Mouse (Mus musculus): ENCODE measurements at regions not wholly inside any gene's neighbourhood (a gene's known extent, or its start where the extent isn't known, plus 50 kb on each side); places are given as distances from the start of the nearest gene placed in this dataset.
A peak's percentile ranks its signal among the peaks of the same experiment; 100 is the strongest.
"Not testable (repeated sequence)": the region's sequence is repeated elsewhere in the genome, so short reads cannot be mapped to it uniquely, and the experiment has no call there.

GRCm38 (mm10) chr10:23686969-23687368 lies 100.1 kb downstream of the Rps12 start:
- Histone ChIP-seq H3K9me3 (ENCODE audit: low read length) (no peaks in the 10 kb centered on the region), H3K27ac (ENCODE audit: low read depth, low read length) (no peak overlapping the region), H3K4me2 (ENCODE audit: low read depth, low read length, poor library complexity, severe bottlenecking) (no peak overlapping the region), H3K9ac (replicated peaks; ENCODE audit: low read length, poor library complexity, severe bottlenecking) (no peak overlapping the region), H3K36me3 (ENCODE audit: insufficient read depth, low read length) (no peaks in the 10 kb centered on the region), H3K4me3 (ENCODE audit: low read depth, low read length) (no peak overlapping the region), H3K4me1 (ENCODE audit: insufficient read depth, low read length) (no peaks in the 10 kb centered on the region), H3K27me3 (ENCODE audit: insufficient read depth, low read length) (no peaks in the 10 kb centered on the region)
- no peak for TF ChIP-seq CTCF (IDR thresholded peaks at IDR 0.05)
- ATAC-seq (ENCODE audit: low FRiP score) (no peak), DNase-seq (ENCODE audit: low spot score) (peak; percentile 41)
- 70% methylated on average over 10 of the region's 10 CpGs for WGBS

DNA sequence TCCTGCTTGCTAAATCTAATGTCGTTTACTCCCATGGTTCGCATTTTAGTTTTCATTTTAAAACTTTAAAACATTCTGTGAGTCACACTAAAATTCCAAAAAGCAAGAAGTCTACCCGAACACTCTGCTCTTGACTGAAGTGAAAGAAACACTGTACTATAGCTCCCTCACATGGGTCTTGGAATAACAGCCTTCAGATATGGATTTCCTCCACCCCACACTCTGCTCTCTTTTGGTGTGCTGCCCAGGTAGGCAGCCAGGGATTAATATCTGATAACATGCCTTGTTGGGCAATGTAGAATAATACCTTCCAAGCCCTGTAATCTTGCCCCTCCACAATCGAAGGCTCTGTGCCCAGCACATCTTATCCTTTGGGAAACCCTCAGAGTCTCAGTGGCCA lies 104.0 kb downstream of the Rps12 start:
- ATAC-seq (ENCODE audit: low FRiP score): no peak
- Histone ChIP-seq H3K36me3 (ENCODE audit: insufficient read depth, low read length) (no peaks in the 10 kb centered on the region), H3K27me3 (ENCODE audit: insufficient read depth, low read length) (no peaks in the 10 kb centered on the region), H3K9ac (replicated peaks; ENCODE audit: low read length, poor library complexity, severe bottlenecking) (no peak overlapping the region), H3K9me3 (ENCODE audit: low read length) (no peaks in the 10 kb centered on the region), H3K4me3 (ENCODE audit: low read depth, low read length) (no peak overlapping the region), H3K4me1 (ENCODE audit: insufficient read depth, low read length) (no peaks in the 10 kb centered on the region), H3K27ac (ENCODE audit: low read depth, low read length) (no peak overlapping the region), H3K4me2 (ENCODE audit: low read depth, low read length, poor library complexity, severe bottlenecking) (no peak overlapping the region)
- peak; percentile 33 for DNase-seq (ENCODE audit: low spot score)
- 83% methylated on average over 4 of the region's 4 CpGs for WGBS
- peak; percentile 41 for TF ChIP-seq CTCF (IDR thresholded peaks at IDR 0.05)

- ATAC-seq (ENCODE audit: low FRiP score): no peak
- no peak overlapping the region for H3K9ac ChIP-seq (replicated peaks; ENCODE audit: low read length, poor library complexity, severe bottlenecking)
- WGBS: 53% methylated on average over 6 of the region's 6 CpGs
Measured at GRCm38 (mm10) chr10:23675911-23676310, 111.2 kb downstream of the Rps12 start.

DNA sequence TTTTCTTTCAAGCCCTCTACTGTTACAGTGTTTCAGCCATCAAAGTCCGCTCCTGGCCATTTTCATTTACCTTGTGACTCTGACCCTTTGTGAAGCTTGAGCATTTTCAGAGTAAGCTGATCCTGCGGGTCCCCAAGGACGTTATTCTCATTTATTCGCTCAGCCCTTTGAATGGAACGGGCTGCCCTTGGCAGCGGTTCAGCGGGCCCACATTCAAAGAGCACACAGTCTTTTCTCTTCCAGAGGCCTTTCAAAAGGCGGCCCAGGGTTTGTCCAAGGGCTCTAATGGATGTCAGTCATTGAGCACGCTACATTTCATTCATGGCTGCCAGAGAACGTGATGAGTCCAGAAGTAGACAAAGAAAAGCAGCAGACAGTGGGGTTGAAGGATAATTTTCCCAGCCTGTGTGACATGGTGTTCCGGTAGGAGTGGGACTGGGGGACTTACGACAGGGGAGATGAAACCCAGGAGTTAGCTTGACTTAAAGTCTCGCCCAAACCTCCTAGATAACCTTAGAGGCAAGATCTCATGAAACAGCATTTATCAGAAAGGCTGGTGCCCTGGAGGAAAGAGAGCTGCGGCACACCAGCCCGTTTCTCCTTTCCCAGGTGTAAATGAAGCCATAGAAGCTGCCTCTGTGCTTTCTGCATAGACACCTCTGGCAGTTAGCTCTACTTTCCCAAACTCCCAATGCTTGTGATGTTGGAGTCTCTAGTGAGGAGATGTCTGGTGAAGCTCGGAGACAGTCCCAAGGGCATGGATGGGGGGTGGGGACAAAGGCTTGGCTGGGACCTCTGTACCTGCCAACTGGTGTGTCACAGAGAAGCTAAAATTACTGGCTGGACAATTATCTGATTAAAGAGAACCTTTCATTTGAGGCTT lies 112.2 kb downstream of the Rps12 start:
- 14% methylated on average over 16 of the region's 16 CpGs for WGBS
- Histone ChIP-seq H3K36me3 (ENCODE audit: insufficient read depth, low read length) (no peaks in the 10 kb centered on the region), H3K27me3 (ENCODE audit: insufficient read depth, low read length) (no peaks in the 10 kb centered on the region), H3K4me3 (ENCODE audit: low read depth, low read length) (no peak overlapping the region), H3K9me3 (ENCODE audit: low read length) (no peaks in the 10 kb centered on the region), H3K4me1 (ENCODE audit: insufficient read depth, low read length) (peaks cover 7% of the 10 kb centered on the region), H3K4me2 (ENCODE audit: low read depth, low read length, poor library complexity, severe bottlenecking) (peak overlapping the region; percentile 30), H3K9ac (replicated peaks; ENCODE audit: low read length, poor library complexity, severe bottlenecking) (no peak overlapping the region), H3K27ac (ENCODE audit: low read depth, low read length) (peak overlapping the region; percentile 32; the same call in 1 of the 2 replicates)
- TF ChIP-seq CTCF (IDR thresholded peaks at IDR 0.05): no peak
- DNase-seq (ENCODE audit: low spot score): peak; percentile 88
- ATAC-seq (ENCODE audit: low FRiP score): peak; percentile 80

More at GRCm38 (mm10) chr10:23675911-23676310, 111.2 kb downstream of the Rps12 start:
- DNase-seq (ENCODE audit: low spot score): no peak
- Histone ChIP-seq H3K36me3 (ENCODE audit: insufficient read depth, low read length) (no peaks in the 10 kb centered on the region), H3K4me1 (ENCODE audit: insufficient read depth, low read length) (peaks cover 7% of the 10 kb centered on the region), H3K9me3 (ENCODE audit: low read length) (no peaks in the 10 kb centered on the region), H3K4me3 (ENCODE audit: low read depth, low read length) (no peak overlapping the region), H3K27me3 (ENCODE audit: insufficient read depth, low read length) (no peaks in the 10 kb centered on the region), H3K27ac (ENCODE audit: low read depth, low read length) (no peak overlapping the region), H3K4me2 (ENCODE audit: low read depth, low read length, poor library complexity, severe bottlenecking) (no peak overlapping the region)
- TF ChIP-seq CTCF (IDR thresholded peaks at IDR 0.05): no peak

GRCm38 (mm10) chr10:23672296-23672695 lies 114.8 kb downstream of the Rps12 start:
- no peak for ATAC-seq (ENCODE audit: low FRiP score)
- 90% methylated on average over 4 of the region's 4 CpGs for WGBS

GRCm38 (mm10) chr10:23671494-23671893 lies 115.6 kb downstream of the Rps12 start:
- Histone ChIP-seq H3K27ac (ENCODE audit: low read depth, low read length) (no peak overlapping the region), H3K9me3 (ENCODE audit: low read length) (no peaks in the 10 kb centered on the region), H3K36me3 (ENCODE audit: insufficient read depth, low read length) (no peaks in the 10 kb centered on the region), H3K4me2 (ENCODE audit: low read depth, low read length, poor library complexity, severe bottlenecking) (no peak overlapping the region), H3K4me1 (ENCODE audit: insufficient read depth, low read length) (peaks cover 7% of the 10 kb centered on the region), H3K4me3 (ENCODE audit: low read depth, low read length) (no peak overlapping the region), H3K9ac (replicated peaks; ENCODE audit: low read length, poor library complexity, severe bottlenecking) (no peak overlapping the region), H3K27me3 (ENCODE audit: insufficient read depth, low read length) (no peaks in the 10 kb centered on the region)
- DNase-seq (ENCODE audit: low spot score) (no peak), ATAC-seq (ENCODE audit: low FRiP score) (no peak)
- 31% methylated on average over 8 of the region's 8 CpGs for WGBS
- peak; percentile 55 for TF ChIP-seq CTCF (IDR thresholded peaks at IDR 0.05)

More at GRCm38 (mm10) chr10:23672296-23672695, 114.8 kb downstream of the Rps12 start:
- Histone ChIP-seq H3K36me3 (ENCODE audit: insufficient read depth, low read length) (no peaks in the 10 kb centered on the region), H3K4me1 (ENCODE audit: insufficient read depth, low read length) (peaks cover 7% of the 10 kb centered on the region), H3K4me2 (ENCODE audit: low read depth, low read length, poor library complexity, severe bottlenecking) (no peak overlapping the region), H3K9me3 (ENCODE audit: low read length) (no peaks in the 10 kb centered on the region), H3K27me3 (ENCODE audit: insufficient read depth, low read length) (no peaks in the 10 kb centered on the region), H3K4me3 (ENCODE audit: low read depth, low read length) (no peak overlapping the region), H3K9ac (replicated peaks; ENCODE audit: low read length, poor library complexity, severe bottlenecking) (no peak overlapping the region), H3K27ac (ENCODE audit: low read depth, low read length) (no peak overlapping the region)
- no peak for TF ChIP-seq CTCF (IDR thresholded peaks at IDR 0.05)
- no peak for DNase-seq (ENCODE audit: low spot score)

GRCm38 (mm10) chr10:23665916-23666315 lies 121.2 kb downstream of the Rps12 start:
- not testable (repeated sequence) for H3K9ac ChIP-seq (replicated peaks; ENCODE audit: low read length, poor library complexity, severe bottlenecking); ATAC-seq (ENCODE audit: low FRiP score); H3K4me2 ChIP-seq (ENCODE audit: low read depth, low read length, poor library complexity, severe bottlenecking); H3K4me1 ChIP-seq (ENCODE audit: insufficient read depth, low read length); DNase-seq (ENCODE audit: low spot score); H3K9me3 ChIP-seq (ENCODE audit: low read length); H3K36me3 ChIP-seq (ENCODE audit: insufficient read depth, low read length); H3K27ac ChIP-seq (ENCODE audit: low read depth, low read length); H3K27me3 ChIP-seq (ENCODE audit: insufficient read depth, low read length); H3K4me3 ChIP-seq (ENCODE audit: low read depth, low read length)
- 91% methylated on average over 8 of the region's 8 CpGs for WGBS

Measured in midbrain, postnatal 0 days (tissue).